Mouse (Mus musculus) hindbrain, embryonic 14.5 days (tissue): ENCODE results near the gene Cep135. TPM values are rescaled to one million over a fixed set of nuclear protein-coding genes. Genes with fewer than 3 reads are reported as not detected.

ENCODE experiments used
- ATAC-seq: fragments of 200-750 bp; cut with Nextera tagmentation; 2 replicates; pipeline ENCODE4 v1.8.0; 2017; ENCODE audit warnings: moderate number of reproducible peaks, mild to moderate bottlenecking, moderate TSS enrichment, moderate library complexity; ENCODE audit not compliant: low FRiP score
- DNase-seq: peaks from one replicate; pipeline ENCODE4 v3.0.0-alpha.2; 2015; ENCODE audit warnings: low spot score
- H3K27ac ChIP-seq: fragments of 300-500 bp; sonication (generic); 2 replicates; pipeline ENCODE4 v1.5.1; 2014; ENCODE audit warnings: mild to moderate bottlenecking, moderate library complexity
- H3K27me3 ChIP-seq: fragments of 300-500 bp; sonication (generic); 2 replicates; pipeline ENCODE4 v1.6.1; 2014; ENCODE audit warnings: mild to moderate bottlenecking, low read length, mixed read lengths; ENCODE audit not compliant: control insufficient read depth, insufficient read depth
- H3K36me3 ChIP-seq: fragments of 300-500 bp; sonication (generic); replicated peaks from 2 replicates; pipeline ENCODE4 v1.6.1; 2014; ENCODE audit not compliant: control insufficient read depth, insufficient read depth
- H3K4me1 ChIP-seq: fragments of 300-500 bp; sonication (generic); replicated peaks from 2 replicates; pipeline ENCODE4 v1.6.1; 2014; ENCODE audit warnings: antibody characterized with exemption, low read length, mixed read lengths; ENCODE audit not compliant: control insufficient read depth, insufficient read depth
- H3K4me2 ChIP-seq: fragments of 300-500 bp; sonication (generic); replicated peaks from 2 replicates; pipeline ENCODE4 v1.6.1; 2014; ENCODE audit warnings: mild to moderate bottlenecking, moderate library complexity
- H3K4me3 ChIP-seq: fragments of 300-500 bp; sonication (generic); replicated peaks from 2 replicates; pipeline ENCODE4 v1.5.1; 2014; ENCODE audit warnings: mild to moderate bottlenecking, low read length
- H3K9ac ChIP-seq: fragments of 300-500 bp; sonication (generic); 2 replicates; pipeline ENCODE4 v1.6.1; 2014
- H3K9me3 ChIP-seq: fragments of 300-500 bp; sonication (generic); 2 replicates; pipeline ENCODE4 v1.6.1; 2016; ENCODE audit warnings: low read length; ENCODE audit not compliant: control insufficient read depth
- WGBS: fragments of 180-500 bp; shearing (Covaris S2); extraction: QIAGEN DNeasy Blood & Tissue Kit; methylation state at CpG from one replicate; pipeline ENCODE4 v1.1.7; 2014; 5-methylcytosine and 5-hydroxymethylcytosine counted together
- polyA plus RNA-seq: library from polyadenylated mRNA; unstranded; fragments of >200 nt; fragmentation: Nextera tagmentation; extraction: Ambion mirVana; gene quantifications from 2 replicates; pipeline ENCODE4 v1.2.1, GENCODE M21; 2014

The Cep135 gene
- polyA plus RNA-seq, result 3.6 and 4.2 TPM in 2 replicates

GRCm38 (mm10) chr5:76588551-76589283 lies at the start of gene Cep135:
Gene Cep135 (plus strand): TSS chr5:76588698.
- peak within 1 kb of the TSS; percentile 66 for H3K4me2 ChIP-seq
- DNase-seq (peak; percentile 91), ATAC-seq (peak; percentile 97)
- no peaks in the 10 kb centered on the region for H3K9me3 ChIP-seq
- H3K4me1 ChIP-seq, result peaks cover 8% of the 10 kb centered on the region; the same call in 1 of the 2 replicates
- H3K9ac ChIP-seq, result peak within 1 kb of the TSS; percentile 86
- peaks cover 19% of the 10 kb centered on the region; the same call in 1 of the 2 replicates for H3K36me3 ChIP-seq
- no peaks in the 10 kb centered on the region for H3K27me3 ChIP-seq
- peak within 1 kb of the TSS; percentile 79 for H3K4me3 ChIP-seq
- peak within 1 kb of the TSS; percentile 79 for H3K27ac ChIP-seq
- under 1% methylated on average over 87 of the region's 92 CpGs for WGBS

- H3K4me2 ChIP-seq, result no peak overlapping the region
- H3K9me3 ChIP-seq, result no peaks in the 10 kb centered on the region
- ATAC-seq (no peak), DNase-seq (no peak)
- H3K4me3 ChIP-seq, result no peak overlapping the region
- H3K36me3 ChIP-seq, result peaks cover 78% of the 10 kb centered on the region
- H3K27me3 ChIP-seq, result no peaks in the 10 kb centered on the region
- H3K4me1 ChIP-seq, result no peaks in the 10 kb centered on the region
- H3K9ac ChIP-seq, result no peak overlapping the region
- no peak overlapping the region for H3K27ac ChIP-seq
- 75% methylated on average over 8 of the region's 8 CpGs for WGBS
Measured at GRCm38 (mm10) chr5:76540181-76540580, 48.3 kb upstream of the Cep135 start.

GRCm38 (mm10) chr5:76540842-76541241 lies 47.7 kb upstream of the Cep135 start:
- DNase-seq (peak; percentile 70), ATAC-seq (no peak)
- H3K4me2 ChIP-seq, result no peak overlapping the region

GRCm38 (mm10) chr5:76543200-76543599 lies 45.3 kb upstream of the Cep135 start:
- peaks cover 73% of the 10 kb centered on the region for H3K36me3 ChIP-seq
- 93% methylated on average over 8 of the region's 8 CpGs for WGBS

More at GRCm38 (mm10) chr5:76540842-76541241, 47.7 kb upstream of the Cep135 start:
- Histone ChIP-seq H3K4me1 (no peaks in the 10 kb centered on the region), H3K9me3 (no peaks in the 10 kb centered on the region), H3K9ac (no peak overlapping the region), H3K36me3 (peaks cover 78% of the 10 kb centered on the region), H3K4me3 (no peak overlapping the region), H3K27ac (no peak overlapping the region), H3K27me3 (no peaks in the 10 kb centered on the region)

GRCm38 (mm10) chr5:76550426-76550825 lies 38.1 kb upstream of the Cep135 start:
- WGBS, result 92% methylated on average over 8 of the region's 8 CpGs

More at GRCm38 (mm10) chr5:76543200-76543599, 45.3 kb upstream of the Cep135 start:
- Histone ChIP-seq H3K27me3 (no peaks in the 10 kb centered on the region), H3K4me1 (no peaks in the 10 kb centered on the region), H3K4me3 (no peak overlapping the region), H3K9me3 (no peaks in the 10 kb centered on the region), H3K27ac (no peak overlapping the region), H3K9ac (no peak overlapping the region), H3K4me2 (no peak overlapping the region)
- no peak for ATAC-seq
- DNase-seq, result no peak

GRCm38 (mm10) chr5:76565321-76565720 lies 23.2 kb upstream of the Cep135 start:
- Histone ChIP-seq H3K4me3 (no peak overlapping the region), H3K9ac (no peak overlapping the region), H3K36me3 (peaks cover 92% of the 10 kb centered on the region), H3K9me3 (no peaks in the 10 kb centered on the region), H3K4me1 (no peaks in the 10 kb centered on the region), H3K4me2 (no peak overlapping the region), H3K27me3 (no peaks in the 10 kb centered on the region), H3K27ac (no peak overlapping the region)
- 37% methylated on average over 3 of the region's 3 CpGs for WGBS
- DNase-seq, result peak; percentile 46
- no peak for ATAC-seq

More at GRCm38 (mm10) chr5:76550426-76550825, 38.1 kb upstream of the Cep135 start:
- no peak for DNase-seq
- no peaks in the 10 kb centered on the region for H3K27me3 ChIP-seq
- H3K9me3 ChIP-seq, result no peaks in the 10 kb centered on the region
- no peaks in the 10 kb centered on the region for H3K4me1 ChIP-seq
- H3K36me3 ChIP-seq, result peaks cover 67% of the 10 kb centered on the region
- H3K4me3 ChIP-seq, result no peak overlapping the region
- ATAC-seq, result no peak
- H3K9ac ChIP-seq, result no peak overlapping the region
- no peak overlapping the region for H3K27ac ChIP-seq
- H3K4me2 ChIP-seq, result no peak overlapping the region

- H3K9me3 ChIP-seq, result no peaks in the 10 kb centered on the region
- ATAC-seq, result no peak
- no peak overlapping the region for H3K9ac ChIP-seq
- no peak overlapping the region for H3K27ac ChIP-seq
- WGBS, result 79% methylated on average over 7 of the region's 7 CpGs
- peaks cover 13% of the 10 kb centered on the region for H3K36me3 ChIP-seq
- no peak for DNase-seq
- H3K4me3 ChIP-seq, result no peak overlapping the region
- no peak overlapping the region for H3K4me2 ChIP-seq
- no peaks in the 10 kb centered on the region for H3K4me1 ChIP-seq
- no peaks in the 10 kb centered on the region for H3K27me3 ChIP-seq
Measured at GRCm38 (mm10) chr5:76574251-76574650, 14.2 kb upstream of the Cep135 start.

GRCm38 (mm10) chr5:76577026-76577425 lies 11.5 kb upstream of the Cep135 start:
- H3K4me2 ChIP-seq, result no peak overlapping the region
- DNase-seq (no peak), ATAC-seq (no peak)
- no peaks in the 10 kb centered on the region for H3K36me3 ChIP-seq
- H3K27me3 ChIP-seq, result no peaks in the 10 kb centered on the region
- H3K9ac ChIP-seq, result no peak overlapping the region
- no peaks in the 10 kb centered on the region for H3K9me3 ChIP-seq
- WGBS, result 77% methylated on average over 3 of the region's 3 CpGs
- H3K27ac ChIP-seq, result no peak overlapping the region
- H3K4me3 ChIP-seq, result no peak overlapping the region
- H3K4me1 ChIP-seq, result no peaks in the 10 kb centered on the region

GRCm38 (mm10) chr5:76585378-76585777 lies 3.1 kb upstream of the Cep135 start:
- no peak for DNase-seq
- Histone ChIP-seq H3K4me1 (peaks cover 8% of the 10 kb centered on the region; the same call in 1 of the 2 replicates), H3K9me3 (no peaks in the 10 kb centered on the region), H3K27me3 (no peaks in the 10 kb centered on the region), H3K36me3 (no peaks in the 10 kb centered on the region), H3K9ac (no peak overlapping the region), H3K27ac (no peak overlapping the region), H3K4me2 (no peak overlapping the region), H3K4me3 (no peak overlapping the region)
- WGBS, result 86% methylated on average over 2 of the region's 2 CpGs
- no peak for ATAC-seq
